Mouse (Mus musculus) left cerebral cortex, postnatal 4 days (tissue): ENCODE measurements around the gene Cnn3. TPM values are rescaled to one million over a fixed set of nuclear protein-coding genes. Genes with fewer than 3 reads are reported as not detected.
A peak's percentile ranks its signal among the peaks of the same experiment; 100 is the strongest.

ENCODE experiments used
- DNase-seq: peaks from one replicate; pipeline ENCODE4 v3.0.0-alpha.2; 2022
- intact Hi-C: fragments of 180-260 bp; cut with DNase I; formaldehyde crosslinking; loops from one replicate; pipeline ENCODE4 v1.15.1; 2025
- total RNA-seq, 2 experiments: library from RNA; stranded (reverse); gene quantifications; 2 replicates each; pipeline ENCODE4 v1.2.3; 2021

Gene Cnn3
- total RNA-seq, 2 experiments from 2014 or later: 101 to 110 TPM

- no peak for DNase-seq
- intact Hi-C loops: no loop called here
These were observed 20.2 kb downstream of the Cnn3 start for GRCm38 (mm10) chr3:121446454-121446853.

- no peak for DNase-seq
- intact Hi-C loops: no loop called here
These were observed 21.8 kb downstream of the Cnn3 start for GRCm38 (mm10) chr3:121448029-121448468.

- intact Hi-C loops: no loop called here
- no peak for DNase-seq
These were observed 22.3 kb downstream of the Cnn3 start for GRCm38 (mm10) chr3:121448606-121449005.

DNA sequence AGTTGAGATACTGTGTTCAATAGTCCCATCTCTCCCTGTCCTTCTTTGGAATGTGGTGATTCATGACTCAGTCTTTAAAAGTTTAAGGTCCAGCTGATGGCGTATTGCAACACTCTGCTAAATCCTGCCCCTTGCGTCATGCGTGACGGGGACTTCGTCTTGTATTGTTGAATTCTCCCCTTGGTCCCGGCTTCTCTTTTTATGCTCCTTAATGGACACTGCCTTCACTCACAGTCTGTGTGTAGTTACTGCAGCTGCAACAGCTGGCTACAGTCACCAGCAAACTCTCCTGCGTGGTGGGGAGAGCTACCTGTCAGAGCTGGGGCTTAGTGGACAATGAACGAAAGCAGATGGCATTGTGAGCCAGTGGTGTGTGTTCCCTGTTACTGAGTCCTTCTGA is 23.2 kb downstream of the Cnn3 start:
- DNase-seq: no peak
- intact Hi-C loops: no loop called here

DNA sequence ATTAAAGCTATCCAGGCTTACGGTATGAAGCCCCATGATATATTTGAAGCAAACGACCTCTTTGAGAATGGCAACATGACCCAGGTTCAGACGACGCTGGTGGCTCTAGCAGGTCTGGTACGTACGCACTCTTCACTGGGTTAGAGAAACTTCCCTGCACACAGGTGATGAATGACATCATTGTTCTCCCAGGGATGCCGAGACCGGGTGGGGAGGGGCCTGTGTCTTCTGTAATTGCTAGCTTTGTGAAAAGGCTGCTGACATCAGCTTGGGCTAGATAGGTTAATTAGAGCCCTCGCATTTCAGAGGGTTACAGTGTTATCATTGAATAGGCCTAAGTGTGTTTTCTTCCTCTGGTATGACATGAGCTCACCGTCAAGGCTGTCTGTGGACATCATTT is 25.1 kb downstream of the Cnn3 start:
- no peak for DNase-seq
- intact Hi-C loops: no loop called here

- intact Hi-C loops: no loop called here
- no peak for DNase-seq
These were observed 32.5 kb downstream of the Cnn3 start for GRCm38 (mm10) chr3:121458545-121459492.

GRCm38 (mm10) chr3:121460473-121461193 is 34.3 kb downstream of the Cnn3 start:
- intact Hi-C loops: no loop called here
- DNase-seq: no peak

DNA sequence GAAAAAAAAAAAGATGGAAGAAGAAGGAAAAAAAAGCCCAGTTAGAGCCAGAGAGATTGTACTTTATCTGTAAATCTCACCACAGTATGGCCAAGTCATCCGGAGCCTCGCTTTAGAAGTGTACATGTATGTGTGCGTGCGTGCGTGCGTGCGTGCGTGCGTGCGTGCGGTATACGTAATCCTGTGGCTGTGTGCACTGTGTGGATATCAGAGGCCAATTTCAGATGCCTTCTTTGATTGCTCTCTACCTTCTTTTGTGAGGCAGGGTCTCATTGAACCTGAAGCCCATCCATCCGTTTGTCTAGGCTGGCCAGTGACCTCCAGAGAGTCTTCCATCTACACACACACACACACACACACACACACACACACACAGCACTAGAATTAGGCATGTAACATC is 35.2 kb downstream of the Cnn3 start:
- intact Hi-C loops: no loop called here
- no peak for DNase-seq

- intact Hi-C loops: no loop called here
- no peak for DNase-seq
These were observed 36.5 kb downstream of the Cnn3 start for GRCm38 (mm10) chr3:121462782-121463181.

DNA sequence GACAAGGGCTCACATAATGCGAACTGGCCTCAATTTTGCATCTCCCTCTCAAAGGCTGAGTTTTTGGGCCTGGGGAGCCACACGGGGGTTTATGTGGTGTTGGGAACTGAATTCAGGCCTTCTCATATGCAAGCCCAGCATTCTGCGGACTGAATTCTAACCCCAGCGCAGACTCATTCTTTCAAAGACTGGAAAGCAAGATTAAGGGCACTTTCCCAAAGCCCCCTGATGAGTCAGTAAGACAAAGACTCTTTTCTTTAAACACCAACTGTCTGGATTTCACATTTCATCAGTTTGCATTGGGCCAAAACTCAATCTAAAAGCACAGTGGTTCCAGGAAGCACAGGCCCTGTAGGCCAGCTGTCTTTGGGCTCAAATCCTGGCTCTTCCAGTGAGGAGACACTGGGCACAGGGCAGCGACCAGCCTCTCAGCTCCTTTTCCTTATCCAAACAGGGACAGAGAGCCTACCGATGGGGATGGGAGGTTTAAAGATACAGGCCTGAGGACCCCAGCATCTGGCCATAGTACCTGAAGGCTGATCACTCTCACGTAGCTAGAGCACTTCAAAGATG is 38.5 kb downstream of the Cnn3 start:
- intact Hi-C loops: no loop called here
- peak; percentile 50 for DNase-seq

DNA sequence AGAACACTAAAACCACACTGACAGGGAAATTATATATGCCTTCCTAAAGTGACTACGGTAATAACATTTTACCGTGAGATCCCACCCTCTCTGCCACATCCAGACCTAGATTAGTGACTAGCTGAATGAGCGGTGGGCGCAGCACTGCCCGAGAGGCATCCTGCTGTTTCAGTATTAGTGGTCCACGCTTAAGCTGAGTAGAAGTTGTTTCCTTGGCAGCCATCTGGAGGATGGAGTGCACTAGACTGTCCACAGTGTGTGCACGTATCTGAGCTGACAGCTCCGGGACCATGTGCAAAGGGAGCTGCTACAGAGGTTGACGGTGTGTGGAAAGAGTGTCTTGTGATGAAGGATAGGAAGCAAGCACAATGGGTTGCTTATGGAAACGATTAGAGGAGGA is 39.5 kb downstream of the Cnn3 start:
- intact Hi-C loops: no loop called here
- DNase-seq: peak; percentile 17

GRCm38 (mm10) chr3:121467094-121467552 is 40.8 kb downstream of the Cnn3 start:
- intact Hi-C loops: no loop called here
- DNase-seq: no peak

- DNase-seq: no peak
- intact Hi-C loops: no loop called here
These were observed 41.8 kb downstream of the Cnn3 start for GRCm38 (mm10) chr3:121468136-121468535.

DNA sequence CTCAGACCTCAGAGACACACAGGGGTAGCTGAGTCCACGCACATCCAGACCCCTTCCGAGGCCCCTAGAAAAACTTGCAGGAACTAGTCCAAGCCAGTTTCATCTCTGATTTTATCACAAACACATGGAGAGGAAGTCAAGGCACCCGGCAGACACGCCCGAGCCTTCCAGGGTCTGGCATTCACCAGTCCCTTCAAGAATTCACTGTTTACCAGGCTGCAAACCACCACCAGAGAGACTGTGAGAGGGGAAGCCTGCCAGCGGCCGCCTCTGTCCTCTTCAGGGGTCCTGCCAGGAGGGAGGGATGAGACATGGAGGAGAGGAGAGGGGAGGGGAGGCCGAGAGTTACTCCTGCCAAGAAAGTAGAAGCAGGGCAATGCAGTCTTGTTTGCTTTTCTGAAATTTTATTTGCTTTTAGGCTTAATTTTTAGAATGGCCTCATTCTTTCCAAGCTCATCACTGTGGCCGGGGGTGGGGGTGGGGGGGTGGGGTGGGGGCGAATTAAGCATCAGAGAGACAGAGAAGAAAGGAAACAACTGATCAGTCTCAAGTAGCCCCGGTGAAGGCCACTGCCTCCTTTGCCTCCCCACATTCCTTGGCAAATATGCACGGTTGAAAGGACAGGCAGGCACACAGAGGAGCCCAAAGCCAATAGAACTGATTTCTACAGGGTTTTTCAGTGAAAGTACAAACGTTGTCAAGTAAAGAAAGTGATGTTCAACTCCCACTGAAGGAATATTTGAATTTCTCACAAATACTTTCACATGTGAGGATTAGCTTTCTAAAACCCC is 43.1 kb downstream of the Cnn3 start:
- intact Hi-C loops: no loop called here
- peak; percentile 82 for DNase-seq

- no peak for DNase-seq
- intact Hi-C loops: no loop called here
These were observed 45.4 kb downstream of the Cnn3 start for GRCm38 (mm10) chr3:121471703-121472102.

DNA sequence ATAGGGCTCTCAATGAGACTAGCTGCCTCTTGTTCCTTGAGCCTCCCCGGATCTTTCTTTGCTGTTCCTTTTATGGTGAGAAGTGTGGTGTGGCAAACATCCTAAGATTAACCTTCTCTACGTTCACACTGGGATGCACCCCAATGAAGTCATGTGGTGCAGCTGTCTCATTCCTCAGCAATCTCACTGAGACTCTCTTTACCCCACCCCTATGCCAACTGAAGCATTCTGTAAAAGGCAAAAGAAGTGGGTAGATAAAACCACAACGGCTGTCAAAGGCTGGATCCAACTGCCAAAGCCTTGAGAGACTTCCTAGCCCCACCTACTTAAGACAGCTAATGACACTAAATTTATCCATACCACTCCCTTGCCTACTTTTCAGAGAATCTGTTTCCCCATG is 48.4 kb downstream of the Cnn3 start:
- no peak for DNase-seq
- intact Hi-C loops: no loop called here

- intact Hi-C loops: no loop called here
- no peak for DNase-seq
These were observed 54.0 kb downstream of the Cnn3 start for GRCm38 (mm10) chr3:121480030-121480960.

DNA sequence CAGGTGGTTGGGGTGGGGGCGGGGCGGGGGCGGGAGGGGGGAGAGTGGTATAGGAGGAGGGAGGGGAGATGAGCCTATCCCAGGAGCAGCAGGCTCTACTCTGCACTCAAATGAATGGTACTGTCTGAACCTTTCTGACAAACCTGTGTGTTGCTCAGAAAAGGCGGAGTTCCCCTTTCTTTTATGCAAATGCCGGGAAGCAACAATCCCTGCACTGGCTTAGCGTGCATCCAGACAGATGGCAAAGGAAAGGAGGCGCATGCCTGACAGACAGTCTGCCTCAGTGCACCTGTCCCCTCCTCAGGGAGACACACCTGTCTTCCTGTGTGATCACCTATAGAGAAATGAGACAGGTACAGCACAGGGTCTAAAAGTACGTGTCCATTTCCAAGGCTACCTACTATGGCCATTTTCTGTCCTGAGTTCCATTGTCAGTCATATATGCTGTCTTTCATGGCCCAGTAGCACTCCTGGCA is 54.7 kb downstream of the Cnn3 start:
- intact Hi-C loops: no loop called here
- DNase-seq: no peak

DNA sequence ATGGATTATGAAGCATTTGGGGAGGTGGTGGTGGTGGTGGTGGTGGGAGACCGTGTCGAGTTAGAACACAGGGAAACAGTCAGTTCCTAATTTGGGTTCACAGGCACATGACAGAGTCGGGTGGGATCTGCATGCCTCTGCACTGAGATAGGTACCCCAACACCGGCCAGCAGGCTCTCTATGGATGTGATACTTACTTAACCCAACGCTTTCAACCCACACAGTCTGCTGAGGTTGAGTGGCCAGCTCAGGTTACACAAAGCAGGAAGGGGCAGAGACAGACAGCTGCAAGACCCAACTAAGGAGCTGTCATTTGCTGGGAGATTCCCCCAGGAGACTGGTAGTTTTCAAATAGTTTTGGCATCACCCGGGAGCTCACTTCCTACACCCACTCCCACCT is 55.3 kb downstream of the Cnn3 start:
- intact Hi-C loops: no loop called here
- no peak for DNase-seq
